Mouse (Mus musculus): ENCODE results near the gene Nr2e1. TPM values are rescaled to one million over a fixed set of nuclear protein-coding genes. Genes with fewer than 3 reads are reported as not detected.

Nr2e1 gene
- total RNA-seq, 2 experiments from 2014 or later, result 9.4 to 12.8 TPM

DNA sequence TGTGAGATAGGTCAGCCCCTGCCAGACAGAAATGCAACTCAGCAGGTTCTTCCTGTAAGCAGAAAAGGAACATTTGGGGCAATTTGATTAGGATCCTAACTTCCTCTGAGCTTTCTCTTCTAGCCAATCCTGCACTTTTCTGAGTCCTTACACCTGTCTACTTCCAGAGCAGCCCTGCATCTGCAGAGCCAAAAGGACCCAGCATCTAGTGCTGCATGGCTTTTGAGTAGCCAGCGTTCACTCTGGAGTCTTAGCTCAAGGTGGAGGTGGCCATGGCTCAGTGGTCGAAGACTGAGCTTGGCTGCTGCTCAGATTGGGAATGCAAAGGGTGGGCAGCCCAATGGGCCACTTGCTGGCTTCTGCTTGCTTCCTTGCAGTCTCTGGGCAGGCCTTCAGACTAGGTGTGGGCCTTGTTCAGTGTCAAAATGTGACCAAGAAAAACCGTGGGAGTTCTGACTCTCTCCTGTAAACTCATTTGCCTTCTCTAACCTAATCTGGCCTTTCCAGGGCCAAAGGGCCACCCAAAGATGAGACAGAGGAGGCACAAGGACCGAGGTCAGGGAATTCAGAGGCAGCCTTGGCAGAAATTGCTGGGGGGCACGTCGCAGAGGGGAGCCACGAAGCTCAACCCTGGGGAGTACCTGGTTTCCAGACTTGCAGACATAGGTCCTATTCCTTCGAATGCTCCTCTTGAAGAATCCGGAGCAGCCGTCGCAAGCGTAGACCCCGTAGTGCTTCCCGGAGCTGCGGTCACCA lies 5.7 kb downstream of the Nr2e1 start:
- DNase-seq (ENCODE audit: extremely low spot score in 1 of 2, low spot score in 2 of 2), result no peak
- intact Hi-C loops (cut with DNase I), result no loop called here

DNA sequence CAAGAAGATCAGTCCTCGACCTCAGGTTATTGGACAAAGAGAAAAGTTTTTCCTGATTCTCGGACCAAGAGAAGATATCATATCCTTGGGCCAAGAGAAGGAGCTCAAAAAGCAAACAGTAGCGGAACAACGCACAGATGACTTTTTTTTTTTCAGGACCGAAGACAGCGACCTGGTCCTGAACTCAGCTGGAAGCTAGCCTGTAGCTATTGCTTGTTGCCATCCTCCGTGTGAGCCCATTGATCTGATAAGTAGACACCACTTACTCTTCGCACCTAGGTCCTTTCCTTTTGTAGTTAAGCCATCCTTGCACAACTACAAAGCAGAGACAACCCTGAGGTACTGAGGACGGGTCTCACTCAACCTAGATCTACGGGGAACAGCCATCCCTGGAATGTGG lies 8.8 kb downstream of the Nr2e1 start:
- intact Hi-C loops (cut with DNase I), result no loop called here
- no peak for DNase-seq (ENCODE audit: extremely low spot score in 1 of 2, low spot score in 2 of 2)

DNA sequence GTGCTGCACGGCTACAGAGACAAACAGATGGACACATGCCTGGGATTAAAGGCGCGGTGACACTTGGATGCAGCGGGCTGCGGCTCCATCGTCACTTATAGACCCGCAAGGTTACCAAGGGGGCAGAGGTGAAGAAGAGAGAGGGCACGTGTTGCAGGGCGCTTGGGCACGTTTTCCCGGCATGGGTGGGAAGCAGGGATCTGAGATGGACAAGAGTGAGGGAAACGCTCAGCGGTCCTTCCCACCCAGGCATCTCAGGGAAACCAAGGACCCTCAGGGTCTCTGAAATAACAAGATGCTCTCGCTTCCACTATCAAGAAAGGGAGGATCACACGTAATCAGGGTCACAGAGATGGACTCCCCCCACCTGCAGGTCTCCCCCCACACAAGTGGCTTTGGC lies 10.5 kb downstream of the Nr2e1 start:
- intact Hi-C loops (cut with DNase I), result no loop called here
- no peak for DNase-seq (ENCODE audit: extremely low spot score in 1 of 2, low spot score in 2 of 2)

DNA sequence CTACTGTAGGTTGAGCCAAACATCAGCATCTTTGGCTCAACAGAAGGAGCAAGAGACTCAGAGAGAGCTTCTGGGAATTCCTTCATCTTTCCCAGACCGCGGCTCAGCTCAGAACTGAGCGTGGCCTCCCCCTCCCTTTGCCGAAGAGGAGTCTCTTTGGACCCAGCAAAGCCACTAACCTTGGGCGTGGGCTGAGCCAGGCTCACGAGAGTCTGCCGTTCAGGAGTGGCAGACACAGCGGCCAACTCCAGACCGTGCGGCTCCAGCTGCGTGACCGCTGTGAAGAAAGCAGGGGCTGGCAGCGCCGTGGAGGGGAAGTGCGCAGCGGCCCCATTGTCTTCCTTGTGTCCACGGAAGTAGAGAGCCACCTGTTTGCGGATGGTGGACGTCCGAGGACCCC lies 10.9 kb downstream of the Nr2e1 start:
- intact Hi-C loops (cut with DNase I), result no loop called here
- peak in 1 of 2 experiments; percentile 33 for DNase-seq (ENCODE audit: extremely low spot score in 1 of 2, low spot score in 2 of 2)

DNA sequence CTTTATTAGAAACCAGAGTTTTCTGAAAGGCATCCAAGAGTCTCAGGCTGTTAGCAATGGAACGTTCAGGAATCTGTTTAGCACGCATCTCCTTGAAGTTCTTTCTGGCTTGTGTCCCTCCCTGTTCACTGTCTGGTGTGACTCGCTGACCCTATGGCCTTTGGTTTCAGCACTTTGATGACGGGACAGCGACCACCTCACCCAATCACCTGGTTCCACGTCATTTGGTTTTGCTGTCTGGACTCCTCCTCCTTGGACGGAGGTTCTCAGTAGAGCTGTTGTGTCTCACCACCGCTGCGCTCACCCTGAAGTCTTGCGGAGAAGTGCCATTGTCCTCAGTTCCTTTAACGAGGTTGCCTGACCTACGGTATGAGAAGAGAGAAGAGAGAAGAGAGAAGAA lies 21.2 kb downstream of the Nr2e1 start:
- intact Hi-C loops (cut with DNase I), result no loop called here
- DNase-seq (ENCODE audit: extremely low spot score in 1 of 2, low spot score in 2 of 2), result peak in 1 of 2 experiments; percentile 35

DNA sequence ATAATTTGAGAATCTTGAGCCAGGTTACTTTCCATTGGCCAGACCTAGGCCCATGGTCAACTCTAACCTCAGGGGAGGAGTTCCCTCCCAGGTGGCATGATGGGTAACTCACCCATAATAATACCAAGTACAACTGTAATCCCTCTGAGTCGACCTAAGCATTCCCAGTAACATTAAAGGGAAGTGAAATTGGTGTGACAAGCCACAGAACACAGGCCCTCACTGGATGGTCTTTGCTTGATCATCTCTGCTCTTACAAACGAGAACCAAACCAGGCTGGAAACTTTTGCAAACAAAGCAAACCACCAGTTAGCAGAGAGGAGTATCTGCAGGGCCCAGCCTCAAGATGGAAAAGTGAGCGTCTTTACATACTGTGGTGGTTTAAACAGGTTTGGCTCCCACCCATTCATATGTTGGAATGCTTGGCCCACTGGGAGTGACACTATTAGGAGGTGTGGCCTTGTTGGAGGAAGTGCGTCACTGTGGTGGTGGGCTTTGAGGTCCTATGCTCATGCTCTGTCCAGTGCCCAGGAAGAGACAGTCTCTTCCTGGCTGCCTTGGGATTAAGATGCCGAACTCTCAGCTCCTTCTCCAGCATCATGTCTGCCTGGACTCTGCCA lies 23.7 kb downstream of the Nr2e1 start:
- intact Hi-C loops (cut with DNase I), result no loop called here
- DNase-seq (ENCODE audit: extremely low spot score in 1 of 2, low spot score in 2 of 2), result no peak

DNA sequence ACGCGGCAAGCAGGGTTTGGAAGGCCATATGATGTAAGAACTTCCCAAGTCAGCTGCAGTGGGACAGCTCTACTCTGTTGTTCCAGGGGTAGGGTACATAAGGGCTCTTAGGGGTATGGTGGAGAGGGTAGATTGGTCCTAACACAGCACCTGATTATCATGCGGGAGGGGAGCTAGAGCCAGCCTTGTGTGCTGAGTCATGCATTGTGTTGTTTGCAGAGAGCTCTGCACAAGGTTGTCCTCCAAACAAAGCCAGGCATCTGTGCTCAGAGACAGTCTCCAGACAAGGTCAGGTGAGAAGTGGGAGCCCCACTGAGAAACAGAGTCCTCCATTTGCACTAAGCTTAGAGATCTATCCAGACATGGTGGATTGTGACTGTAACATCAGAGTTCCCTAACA lies 36.9 kb downstream of the Nr2e1 start:
- DNase-seq (ENCODE audit: extremely low spot score in 1 of 2, low spot score in 2 of 2), result no peak

DNA sequence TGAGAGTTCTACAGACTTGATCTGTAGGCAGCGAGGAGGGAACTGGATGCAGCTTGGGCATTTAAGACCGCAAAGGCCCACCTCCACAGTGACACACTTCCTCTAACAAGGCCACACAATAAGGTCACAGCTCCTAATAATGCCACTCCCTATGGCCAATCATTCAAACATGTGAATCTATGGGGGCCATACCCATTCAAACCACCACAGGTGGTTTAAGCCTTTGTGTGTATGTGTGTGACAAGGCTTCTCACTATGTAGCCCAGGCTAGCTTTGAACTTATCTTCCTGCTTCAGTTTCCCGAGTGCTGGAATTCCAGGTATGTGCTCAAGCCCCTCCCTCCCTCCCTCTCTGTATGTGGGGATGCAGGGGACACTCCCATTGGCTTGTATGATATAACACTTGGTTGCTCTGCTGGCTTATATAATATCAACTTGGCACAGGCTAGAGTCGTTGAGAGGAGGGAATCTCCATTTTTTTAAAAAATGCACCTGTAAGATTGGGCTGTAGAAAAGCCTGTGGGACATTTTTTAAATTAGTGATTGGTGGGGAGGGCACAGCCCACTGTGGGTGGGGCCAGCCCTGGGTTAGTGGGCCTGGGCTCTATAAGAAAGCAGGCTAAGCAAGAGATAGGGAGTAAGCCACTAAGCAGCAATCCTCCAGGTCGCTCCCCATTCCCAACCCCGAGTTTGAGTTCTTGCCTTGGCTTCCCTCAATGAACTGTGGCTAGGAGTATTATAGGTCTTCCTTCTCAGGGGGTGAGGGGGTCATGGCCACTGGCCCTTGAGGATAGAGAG lies 37.5 kb downstream of the Nr2e1 start:
- DNase-seq (ENCODE audit: extremely low spot score in 1 of 2, low spot score in 2 of 2), result no peak
- intact Hi-C loops (cut with DNase I), result no loop called here

More for the DNA sequence above, 36.9 kb downstream of the Nr2e1 start:
- intact Hi-C loops (cut with DNase I), result no loop called here

DNA sequence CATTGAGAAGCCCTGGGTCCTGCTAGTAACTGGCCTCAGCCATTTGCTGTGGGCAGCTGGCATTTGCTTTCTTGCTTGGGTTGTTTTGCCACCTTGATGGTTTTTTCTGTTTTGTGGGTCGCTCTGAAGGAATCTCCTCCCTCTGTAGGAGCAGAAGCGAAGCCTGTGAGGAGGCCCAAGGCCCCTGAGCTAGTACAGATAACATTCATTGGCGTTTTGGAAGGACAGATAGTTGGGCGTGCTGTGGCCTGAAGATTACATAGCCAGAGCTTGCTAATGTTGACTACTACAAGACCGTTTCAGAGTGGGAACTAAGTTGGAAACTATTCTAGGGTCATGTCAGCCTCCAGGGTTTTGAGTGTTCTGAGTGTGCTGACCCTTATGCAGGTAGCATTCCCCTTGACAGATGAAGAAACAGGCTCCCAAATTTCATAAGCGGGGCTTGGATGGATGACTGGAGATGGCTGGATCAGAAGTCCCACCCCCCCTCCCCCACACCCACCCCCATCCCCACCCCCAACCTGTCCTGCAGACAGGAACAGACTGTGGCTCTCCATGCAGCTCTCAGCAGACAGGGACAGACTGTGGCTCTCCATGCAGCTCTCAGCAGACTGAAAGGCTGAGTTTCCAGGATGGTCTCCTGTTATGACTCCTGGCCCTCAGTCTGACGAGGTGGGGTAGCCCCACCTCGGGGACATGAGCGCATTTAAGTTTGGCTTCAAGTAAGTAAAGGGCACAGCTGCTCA lies 45.7 kb downstream of the Nr2e1 start:
- intact Hi-C loops (cut with DNase I), result no loop called here

DNA sequence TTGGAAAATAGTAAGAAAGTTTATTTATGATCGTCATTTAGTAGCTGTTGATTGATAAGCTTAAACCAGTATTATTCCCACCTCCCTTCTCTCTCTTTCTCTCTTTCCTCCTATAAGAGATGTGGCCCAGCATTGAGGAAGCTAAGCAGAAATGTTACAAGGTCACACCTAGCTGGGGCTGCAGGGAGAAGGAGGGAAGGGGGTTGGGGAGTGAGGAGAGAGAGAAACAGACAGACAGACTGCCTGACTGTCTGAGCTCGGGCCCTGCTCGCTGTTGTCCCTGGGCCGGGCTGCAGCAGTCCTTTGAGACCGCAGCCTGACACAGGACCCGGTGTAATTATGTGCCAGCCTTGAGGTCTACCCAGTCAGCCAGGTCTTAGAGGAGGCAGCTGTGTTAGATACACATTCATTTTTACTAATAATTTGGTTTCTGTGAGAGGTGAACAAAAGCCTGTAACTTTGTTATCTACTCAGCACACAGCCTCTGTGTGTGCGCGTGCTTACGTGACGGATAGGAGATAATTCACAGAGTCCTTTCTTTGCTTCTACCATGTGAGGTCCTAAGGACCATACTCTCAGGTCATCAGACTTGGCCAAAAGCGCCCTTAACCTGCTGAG lies 49.5 kb downstream of the Nr2e1 start:
- DNase-seq (ENCODE audit: extremely low spot score in 1 of 2, low spot score in 2 of 2), result no peak

More for the DNA sequence above, 45.7 kb downstream of the Nr2e1 start:
- no peak for DNase-seq (ENCODE audit: extremely low spot score in 1 of 2, low spot score in 2 of 2)

DNA sequence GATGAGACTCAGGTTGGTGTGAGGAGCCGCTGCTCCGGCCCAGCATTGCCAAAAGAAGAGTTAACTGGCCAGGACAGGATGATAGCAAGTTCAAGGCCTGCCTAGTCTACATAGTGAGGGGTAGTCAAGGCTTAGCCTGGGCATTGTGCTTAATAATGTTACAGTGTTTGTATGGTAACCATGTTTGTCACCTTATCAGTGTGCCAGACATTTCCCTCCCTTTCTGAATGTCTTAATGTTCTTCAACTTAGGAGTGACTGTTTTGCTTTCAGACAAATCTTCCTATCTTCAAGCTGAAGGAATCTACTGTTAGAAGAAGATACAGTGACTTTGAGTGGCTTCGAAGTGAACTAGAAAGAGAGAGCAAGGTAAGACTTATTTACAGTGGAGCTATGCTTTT lies 57.8 kb downstream of the Nr2e1 start:
- DNase-seq (ENCODE audit: extremely low spot score in 1 of 2, low spot score in 2 of 2), result no peak
- intact Hi-C loops (cut with DNase I), result no loop called here

More for the DNA sequence above, 49.5 kb downstream of the Nr2e1 start:
- intact Hi-C loops (cut with DNase I), result no loop called here

DNA sequence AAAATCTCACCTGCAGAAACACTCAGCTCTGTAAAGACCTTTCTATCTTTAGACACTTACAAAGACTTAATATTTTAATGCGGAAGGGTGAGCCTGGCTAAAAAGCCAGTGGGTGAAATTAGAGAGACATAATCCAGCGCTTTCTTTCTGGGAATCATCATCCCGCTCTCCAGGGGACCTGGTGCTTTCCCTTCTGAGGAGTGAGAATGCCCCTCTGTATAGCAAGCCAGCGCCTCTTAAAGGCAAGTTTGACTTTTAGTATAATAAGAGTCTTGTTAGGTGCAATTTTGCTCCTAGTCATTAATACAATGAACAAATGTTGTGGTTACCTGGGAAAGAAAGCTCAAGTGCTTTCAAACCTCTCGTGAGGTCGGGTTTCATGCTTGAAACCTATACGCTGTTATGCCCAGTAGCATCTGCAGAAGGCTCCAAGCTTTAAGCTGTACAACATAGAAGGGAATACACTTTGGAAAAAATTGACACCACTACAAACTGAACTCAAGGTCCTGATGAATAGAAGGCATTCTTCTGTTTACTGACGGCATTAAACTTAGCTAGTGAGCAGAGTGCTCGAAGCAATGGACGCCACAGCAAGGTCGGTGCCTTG lies 59.8 kb downstream of the Nr2e1 start:
- no peak for DNase-seq (ENCODE audit: extremely low spot score in 1 of 2, low spot score in 2 of 2)
- intact Hi-C loops (cut with DNase I), result no loop called here

DNA sequence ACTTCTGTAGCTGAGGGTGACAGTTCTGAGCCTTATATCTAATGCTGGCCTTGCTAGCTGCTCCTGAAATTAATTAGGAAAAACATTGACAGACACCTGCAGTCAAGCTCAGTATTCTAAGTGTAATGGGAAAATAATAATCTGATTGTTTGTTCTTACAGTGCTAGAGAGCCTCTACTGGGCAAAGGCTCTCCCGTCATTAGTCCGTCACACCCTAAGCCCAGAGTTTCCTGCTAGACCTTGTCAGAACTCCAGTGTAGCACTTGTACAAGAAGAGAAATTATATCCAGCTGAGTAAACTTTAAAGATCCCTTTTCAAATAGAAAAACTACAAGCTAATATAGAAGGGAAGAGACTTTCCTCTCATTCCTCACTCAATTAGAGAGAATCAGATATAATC lies 60.5 kb downstream of the Nr2e1 start:
- no peak for DNase-seq (ENCODE audit: extremely low spot score in 1 of 2, low spot score in 2 of 2)
- intact Hi-C loops (cut with DNase I), result no loop called here

DNA sequence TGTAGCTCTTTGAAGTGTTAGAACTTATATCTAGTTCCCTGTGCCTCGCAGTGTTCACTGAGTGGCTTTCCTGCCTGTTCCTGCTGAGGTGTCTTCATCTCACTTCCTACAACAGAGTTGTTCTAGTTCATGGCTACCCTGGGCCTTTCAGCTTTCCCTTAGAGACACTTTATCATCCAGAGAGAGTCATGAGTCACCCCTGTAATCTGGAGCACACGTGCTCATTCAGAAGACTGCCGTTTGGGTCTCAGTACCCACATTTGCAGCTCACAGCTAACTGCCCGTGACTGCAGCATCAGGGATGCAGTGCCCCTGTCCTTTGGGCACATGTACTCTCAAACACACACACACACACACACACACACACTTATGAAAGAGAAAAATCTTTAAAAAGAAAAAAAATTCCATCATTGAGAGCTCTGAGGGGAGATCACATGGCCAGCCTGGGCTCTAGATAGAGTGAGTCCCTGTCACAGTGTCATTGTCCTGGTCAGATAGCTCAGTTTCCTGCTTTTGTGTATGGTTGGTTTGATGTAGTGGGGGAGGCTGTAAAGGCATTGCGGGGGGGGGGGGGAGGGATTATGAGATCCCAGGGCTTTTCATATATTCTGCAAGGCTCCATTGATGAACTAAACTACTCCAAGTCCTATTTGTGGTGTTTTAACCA lies 62.0 kb downstream of the Nr2e1 start:
- intact Hi-C loops (cut with DNase I), result no loop called here
- DNase-seq (ENCODE audit: extremely low spot score in 1 of 2, low spot score in 2 of 2), result no peak

DNA sequence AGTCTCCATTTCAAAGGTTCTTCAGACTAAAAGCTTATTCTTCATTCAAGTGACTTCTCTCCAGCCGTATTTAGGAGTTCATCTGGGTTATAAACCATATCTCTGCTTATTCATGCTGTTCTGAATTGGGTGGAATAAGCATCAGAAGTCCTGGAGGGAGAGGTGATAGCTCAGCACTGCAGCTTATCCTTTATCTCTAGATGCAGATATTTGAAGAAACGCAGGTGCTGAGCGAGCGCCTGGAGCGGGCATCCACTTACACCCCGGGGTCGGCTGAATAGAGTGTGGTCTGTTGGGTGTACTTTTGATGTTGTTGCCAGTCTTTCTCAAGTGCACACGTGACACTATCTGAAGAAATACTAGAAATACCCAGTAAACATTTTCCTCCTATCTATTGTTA lies 65.1 kb downstream of the Nr2e1 start:
- intact Hi-C loops (cut with DNase I), result no loop called here
- no peak for DNase-seq (ENCODE audit: extremely low spot score in 1 of 2, low spot score in 2 of 2)

DNA sequence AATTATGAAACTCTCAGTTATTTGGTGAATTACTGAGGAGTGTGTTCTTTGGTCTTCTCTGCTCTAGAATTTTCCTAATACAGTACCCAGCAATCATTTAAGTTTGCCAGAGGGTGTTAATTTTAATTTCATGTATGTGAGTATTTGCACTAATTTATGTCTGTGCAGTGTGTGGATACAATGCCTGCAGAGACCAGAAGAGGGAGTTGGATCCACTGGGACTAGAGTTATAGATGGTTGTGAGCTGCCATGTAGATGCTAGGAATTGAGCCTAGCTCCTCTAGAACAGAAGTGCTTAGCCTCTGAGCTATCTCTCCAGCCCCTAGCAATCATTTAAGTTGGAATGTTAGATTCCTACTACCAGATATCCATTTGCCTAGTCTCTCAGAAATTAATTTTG lies 69.3 kb downstream of the Nr2e1 start:
- intact Hi-C loops (cut with DNase I), result no loop called here

More for the DNA sequence above, 69.3 kb downstream of the Nr2e1 start:
- no peak for DNase-seq (ENCODE audit: extremely low spot score in 1 of 2, low spot score in 2 of 2)

Data from left cerebral cortex, postnatal 10 days (tissue).